Mouse (Mus musculus): Measurements from ENCODE around the gene Dcaf4. TPM values are rescaled to one million over a fixed set of nuclear protein-coding genes. Genes with fewer than 3 reads are reported as not detected.
A peak's percentile ranks its signal among the peaks of the same experiment; 100 is the strongest.

The Dcaf4 gene
- polyA plus RNA-seq, 1 experiment = 9.3 TPM

GRCm38 (mm10) chr12:83481439-83481838, 38.8 kb upstream of the Dcaf4 start:
- Histone ChIP-seq H3K4me1 (ENCODE audit: control insufficient read depth, insufficient read depth, insufficient read length, low read length) (no peaks in the 10 kb centered on the region), H3K4me3 (ENCODE audit: low read depth, low read length) (no peak overlapping the region), H3K27ac (ENCODE audit: insufficient read depth, low read depth, low read length) (no peak overlapping the region), H3K36me3 (ENCODE audit: control insufficient read depth, insufficient read depth, low read length) (no peaks in the 10 kb centered on the region), H3K27me3 (ENCODE audit: control insufficient read depth, insufficient read depth, low read length) (no peaks in the 10 kb centered on the region)
- 84% methylated on average over 4 of the region's 4 CpGs for WGBS
- TF ChIP-seq CTCF (IDR thresholded peaks at IDR 0.05; ENCODE audit: extremely low read depth, insufficient read length, insufficient replicate concordance, low read depth, low read length) = no peak
- no peak for TF ChIP-seq POLR2A (IDR thresholded peaks at IDR 0.05; ENCODE audit: low read depth, low read length)

- H3K4me1 ChIP-seq (ENCODE audit: control insufficient read depth, insufficient read depth, insufficient read length, low read length) = no peaks in the 10 kb centered on the region
- no peak overlapping the region for H3K4me3 ChIP-seq (ENCODE audit: low read depth, low read length)
- H3K36me3 ChIP-seq (ENCODE audit: control insufficient read depth, insufficient read depth, low read length) = no peaks in the 10 kb centered on the region
- 48% methylated on average over 5 of the region's 5 CpGs for WGBS
- TF ChIP-seq CTCF (IDR thresholded peaks at IDR 0.05; ENCODE audit: extremely low read depth, insufficient read length, insufficient replicate concordance, low read depth, low read length) (no peak), POLR2A (IDR thresholded peaks at IDR 0.05; ENCODE audit: low read depth, low read length) (no peak)
- H3K27me3 ChIP-seq (ENCODE audit: control insufficient read depth, insufficient read depth, low read length) = no peaks in the 10 kb centered on the region
- no peak overlapping the region for H3K27ac ChIP-seq (ENCODE audit: insufficient read depth, low read depth, low read length)
These were observed 36.6 kb upstream of the Dcaf4 start for GRCm38 (mm10) chr12:83483653-83484052.

- Histone ChIP-seq H3K4me1 (ENCODE audit: control insufficient read depth, insufficient read depth, insufficient read length, low read length) (no peaks in the 10 kb centered on the region), H3K27ac (ENCODE audit: insufficient read depth, low read depth, low read length) (no peak overlapping the region), H3K4me3 (ENCODE audit: low read depth, low read length) (peak overlapping the region; percentile 70), H3K27me3 (ENCODE audit: control insufficient read depth, insufficient read depth, low read length) (no peaks in the 10 kb centered on the region), H3K36me3 (ENCODE audit: control insufficient read depth, insufficient read depth, low read length) (no peaks in the 10 kb centered on the region)
- TF ChIP-seq CTCF (IDR thresholded peaks at IDR 0.05; ENCODE audit: extremely low read depth, insufficient read length, insufficient replicate concordance, low read depth, low read length) (no peak), POLR2A (IDR thresholded peaks at IDR 0.05; ENCODE audit: low read depth, low read length) (no peak)
- 25% methylated on average over 24 of the region's 24 CpGs for whole genome bisulfite sequencing
These were observed 35.2 kb upstream of the Dcaf4 start for GRCm38 (mm10) chr12:83484855-83485745.

- WGBS = under 1% methylated on average over 53 of the region's 53 CpGs
- Histone ChIP-seq H3K27me3 (ENCODE audit: control insufficient read depth, insufficient read depth, low read length) (no peaks in the 10 kb centered on the region), H3K36me3 (ENCODE audit: control insufficient read depth, insufficient read depth, low read length) (no peaks in the 10 kb centered on the region), H3K27ac (ENCODE audit: insufficient read depth, low read depth, low read length) (no peak overlapping the region), H3K4me1 (ENCODE audit: control insufficient read depth, insufficient read depth, insufficient read length, low read length) (no peaks in the 10 kb centered on the region), H3K4me3 (ENCODE audit: low read depth, low read length) (peak overlapping the region; percentile 70)
- peak; percentile 38; the same call in 1 of the 2 replicates for TF ChIP-seq POLR2A (IDR thresholded peaks at IDR 0.05; ENCODE audit: low read depth, low read length)
- no peak for TF ChIP-seq CTCF (IDR thresholded peaks at IDR 0.05; ENCODE audit: extremely low read depth, insufficient read length, insufficient replicate concordance, low read depth, low read length)
These were observed 34.2 kb upstream of the Dcaf4 start for GRCm38 (mm10) chr12:83485911-83486670.

- H3K4me3 ChIP-seq (ENCODE audit: low read depth, low read length) = peak overlapping the region; percentile 70
- WGBS = under 1% methylated on average over 73 of the region's 73 CpGs
- no peaks in the 10 kb centered on the region for H3K36me3 ChIP-seq (ENCODE audit: control insufficient read depth, insufficient read depth, low read length)
- TF ChIP-seq POLR2A (IDR thresholded peaks at IDR 0.05; ENCODE audit: low read depth, low read length) (no peak; the same call in 1 of the 2 replicates), CTCF (IDR thresholded peaks at IDR 0.05; ENCODE audit: extremely low read depth, insufficient read length, insufficient replicate concordance, low read depth, low read length) (no peak)
- no peaks in the 10 kb centered on the region for H3K27me3 ChIP-seq (ENCODE audit: control insufficient read depth, insufficient read depth, low read length)
- no peaks in the 10 kb centered on the region for H3K4me1 ChIP-seq (ENCODE audit: control insufficient read depth, insufficient read depth, insufficient read length, low read length)
- H3K27ac ChIP-seq (ENCODE audit: insufficient read depth, low read depth, low read length) = no peak overlapping the region
These were observed 33.4 kb upstream of the Dcaf4 start for GRCm38 (mm10) chr12:83486671-83487461.

GRCm38 (mm10) chr12:83487476-83487991, 32.7 kb upstream of the Dcaf4 start, which contains the start of gene Dpf3:
Gene Dpf3, minus strand, starts transcription at chr12:83487716.
- peak within 1 kb of the TSS; percentile 1; the same call in 1 of the 2 replicates for H3K27ac ChIP-seq (ENCODE audit: insufficient read depth, low read depth, low read length)
- under 1% methylated on average over 31 of the region's 31 CpGs for WGBS
- H3K4me1 ChIP-seq (ENCODE audit: control insufficient read depth, insufficient read depth, insufficient read length, low read length) = no peaks in the 10 kb centered on the region
- H3K4me3 ChIP-seq (ENCODE audit: low read depth, low read length) = peak within 1 kb of the TSS; percentile 70
- TF ChIP-seq POLR2A (IDR thresholded peaks at IDR 0.05; ENCODE audit: low read depth, low read length) (peak; percentile 61; the same call in 1 of the 2 replicates), CTCF (IDR thresholded peaks at IDR 0.05; ENCODE audit: extremely low read depth, insufficient read length, insufficient replicate concordance, low read depth, low read length) (no peak)
- no peaks in the 10 kb centered on the region for H3K36me3 ChIP-seq (ENCODE audit: control insufficient read depth, insufficient read depth, low read length)
- H3K27me3 ChIP-seq (ENCODE audit: control insufficient read depth, insufficient read depth, low read length) = no peaks in the 10 kb centered on the region
